Mouse (Mus musculus) heart, postnatal 0 days (tissue): ENCODE results near the gene Coro2b. TPM values are rescaled to one million over a fixed set of nuclear protein-coding genes. Genes with fewer than 3 reads are reported as not detected.

Experiments used
- ATAC-seq: fragments of 200-750 bp; cut with Nextera tagmentation; 2 replicates; pipeline ENCODE4 v1.8.0; 2017; ENCODE audit warnings: low read depth, moderate number of reproducible peaks, moderate library complexity; ENCODE audit not compliant: insufficient read depth
- DNase-seq: peaks from one replicate; pipeline ENCODE4 v3.0.0-alpha.2; 2016; ENCODE audit warnings: low spot score
- H3K27ac ChIP-seq: fragments of 300-500 bp; sonication (generic); 2 replicates; pipeline ENCODE4 v1.5.1; 2014; ENCODE audit warnings: low read depth, mild to moderate bottlenecking
- H3K27me3 ChIP-seq: fragments of 300-500 bp; sonication (generic); 2 replicates; pipeline ENCODE4 v1.6.1; 2014; ENCODE audit warnings: low read length, mixed read lengths; ENCODE audit not compliant: control insufficient read depth, insufficient read depth
- H3K36me3 ChIP-seq: fragments of 300-500 bp; sonication (generic); replicated peaks from 2 replicates; pipeline ENCODE4 v1.6.1; 2014; ENCODE audit warnings: low read length, mixed read lengths; ENCODE audit not compliant: control insufficient read depth, insufficient read depth
- H3K4me1 ChIP-seq: fragments of 300-500 bp; sonication (generic); 2 replicates; pipeline ENCODE4 v1.6.1; 2014; ENCODE audit warnings: antibody characterized with exemption; ENCODE audit not compliant: control insufficient read depth, insufficient read depth
- H3K4me2 ChIP-seq: fragments of 300-500 bp; sonication (generic); 2 replicates; pipeline ENCODE4 v1.6.1; 2014; ENCODE audit warnings: low read depth, mild to moderate bottlenecking, low read length, moderate library complexity
- H3K4me3 ChIP-seq: fragments of 300-500 bp; sonication (generic); 2 replicates; pipeline ENCODE4 v1.5.1; 2014; ENCODE audit warnings: low read depth, low read length
- H3K9ac ChIP-seq: fragments of 300-500 bp; sonication (generic); replicated peaks from 2 replicates; pipeline ENCODE4 v1.6.1; 2014; ENCODE audit warnings: low read depth, low read length, mixed read lengths
- H3K9me3 ChIP-seq: fragments of 300-500 bp; sonication (generic); replicated peaks from 2 replicates; pipeline ENCODE4 v1.6.1; 2016; ENCODE audit warnings: low read length; ENCODE audit not compliant: control insufficient read depth
- CTCF ChIP-seq: IDR thresholded peaks from 2 replicates; pipeline ENCODE4 v1.5.1; 2016; ENCODE audit warnings: antibody characterized with exemption, control low read depth, low read depth
- EP300 ChIP-seq: IDR thresholded peaks from 2 replicates; pipeline ENCODE4 v1.6.1; 2016; ENCODE audit warnings: antibody characterized with exemption, low read depth
- WGBS: fragments of 180-500 bp; shearing (Covaris S2); extraction: QIAGEN DNeasy Blood & Tissue Kit; methylation state at CpG from one replicate; pipeline ENCODE4 v1.1.7; 2014; 5-methylcytosine and 5-hydroxymethylcytosine counted together
- polyA plus RNA-seq: library from polyadenylated mRNA; unstranded; fragments of >200 nt; fragmentation: Nextera tagmentation; extraction: Ambion mirVana; gene quantifications from 2 replicates; pipeline ENCODE4 v1.2.1, GENCODE M21; 2015
- total RNA-seq: library from RNA; depleted of rRNA; stranded (reverse); fragments of >200 nt; gene quantifications from 2 replicates; pipeline ENCODE4 v1.2.3, GENCODE M21; 2014; ENCODE audit warnings: low replicate concordance

Coro2b gene
- total and polyA plus RNA-seq, 2 experiments from 2014 or later, result 5.5 to 45.9 TPM

DNA sequence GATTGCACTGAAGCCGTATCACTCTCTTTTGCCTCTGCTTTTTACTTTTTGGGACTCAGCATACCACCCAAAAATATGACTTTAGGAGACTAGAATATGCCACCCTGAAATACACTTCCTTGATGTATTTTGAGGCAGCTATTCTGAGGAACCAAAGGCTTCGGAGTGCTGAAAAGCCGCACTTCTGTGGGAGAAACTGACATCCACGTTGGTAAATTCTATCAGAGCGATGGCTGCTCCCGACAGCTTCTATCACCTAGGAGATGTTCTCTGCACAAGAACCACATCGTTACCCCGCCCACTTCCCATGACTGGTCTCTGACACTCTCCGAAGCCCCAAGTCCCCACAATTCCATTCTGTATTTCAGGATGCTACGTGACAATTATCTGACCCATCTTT, 8.0 kb upstream of the Coro2b start:
- DNase-seq (no peak), ATAC-seq (no peak)
- WGBS, result 64% methylated on average over 10 of the region's 10 CpGs
- H3K36me3 ChIP-seq, result no peaks in the 10 kb centered on the region
- TF ChIP-seq EP300, result no peak
- TF ChIP-seq CTCF, result no peak
- no peak overlapping the region for H3K4me2 ChIP-seq
- H3K4me3 ChIP-seq, result no peak overlapping the region
- 0 out of 2 replicates have a peak, but pooled peaks cover 3% of the 10 kb centered on the region for H3K27me3 ChIP-seq
- H3K4me1 ChIP-seq, result no peaks in the 10 kb centered on the region
- no peak overlapping the region for H3K27ac ChIP-seq
- no peak overlapping the region for H3K9ac ChIP-seq
- H3K9me3 ChIP-seq, result no peaks in the 10 kb centered on the region

DNA sequence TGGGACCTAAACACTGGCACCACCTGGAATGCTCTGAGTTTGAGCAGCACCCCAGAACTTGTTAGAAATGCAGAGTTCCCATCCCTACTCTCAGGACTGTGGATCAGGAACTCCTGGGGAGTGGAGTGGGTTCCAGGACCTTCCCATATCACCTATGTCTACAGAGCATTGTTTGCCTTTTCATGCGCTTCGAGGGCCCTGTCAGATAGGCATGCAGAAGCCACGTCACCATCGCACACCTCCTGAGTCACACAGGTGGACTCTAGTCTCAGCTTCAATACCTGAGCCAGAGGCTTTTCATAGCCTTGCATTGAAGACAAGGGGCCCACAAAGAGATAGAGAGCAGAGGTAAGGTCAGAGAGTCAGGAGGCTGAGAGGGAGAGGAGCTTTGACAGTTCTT, 7.0 kb upstream of the Coro2b start:
- DNase-seq (no peak), ATAC-seq (no peak)
- Histone ChIP-seq H3K27me3 (0 out of 2 replicates have a peak, but pooled peaks cover 3% of the 10 kb centered on the region), H3K4me2 (no peak overlapping the region), H3K9me3 (no peaks in the 10 kb centered on the region), H3K36me3 (no peaks in the 10 kb centered on the region), H3K27ac (no peak overlapping the region), H3K9ac (no peak overlapping the region), H3K4me3 (no peak overlapping the region), H3K4me1 (no peaks in the 10 kb centered on the region)
- TF ChIP-seq EP300, result no peak
- TF ChIP-seq CTCF, result no peak
- WGBS, result 82% methylated on average over 4 of the region's 4 CpGs

DNA sequence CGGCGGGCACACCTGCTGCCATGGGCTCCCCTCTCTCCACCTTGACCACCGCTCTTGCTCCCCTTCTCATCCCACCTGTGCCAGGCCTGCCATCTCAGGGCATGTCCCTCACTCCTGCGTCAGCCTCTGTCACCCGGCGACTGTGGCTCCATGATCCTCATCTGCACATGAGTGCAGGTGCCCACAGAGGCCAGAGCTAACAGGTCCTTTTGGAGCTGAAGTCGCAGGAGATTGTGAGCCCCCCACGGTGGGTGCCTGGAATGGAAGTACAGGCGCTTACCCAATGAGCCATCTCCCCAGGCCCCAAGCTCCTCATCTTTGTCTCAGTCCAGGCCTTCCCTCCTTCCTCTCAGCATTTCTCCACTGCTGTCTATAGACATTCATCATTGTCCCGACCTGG, 4.8 kb upstream of the Coro2b start:
- H3K4me3 ChIP-seq, result no peak overlapping the region
- H3K27ac ChIP-seq, result no peak overlapping the region
- H3K4me2 ChIP-seq, result no peak overlapping the region
- ATAC-seq, result no peak
- no peaks in the 10 kb centered on the region for H3K9me3 ChIP-seq
- no peak overlapping the region for H3K9ac ChIP-seq
- H3K36me3 ChIP-seq, result no peaks in the 10 kb centered on the region
- TF ChIP-seq EP300, result no peak
- no peak for TF ChIP-seq CTCF
- H3K4me1 ChIP-seq, result no peaks in the 10 kb centered on the region
- WGBS, result 73% methylated on average over 10 of the region's 10 CpGs
- no peak for DNase-seq
- 0 out of 2 replicates have a peak, but pooled peaks cover 3% of the 10 kb centered on the region for H3K27me3 ChIP-seq

DNA sequence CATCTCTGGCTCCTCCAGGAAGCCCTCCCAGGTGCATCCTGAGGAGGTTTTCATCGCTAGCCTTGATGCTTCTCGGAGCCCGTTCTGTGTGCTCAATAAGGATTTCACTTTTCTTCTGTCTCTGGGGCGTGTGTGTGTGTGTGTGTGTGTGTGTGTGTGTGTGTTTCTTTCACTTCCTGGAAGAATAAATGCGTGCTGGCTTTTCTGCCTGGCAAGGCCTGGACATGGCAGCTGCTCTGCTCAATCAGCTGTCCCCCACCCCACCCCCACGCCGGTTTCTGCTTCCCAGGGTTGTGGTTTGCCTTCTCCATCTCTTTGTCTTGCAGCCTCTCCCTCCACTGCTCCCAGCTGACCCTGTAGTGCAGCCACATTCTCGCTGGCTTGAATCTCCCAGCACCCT, 4.3 kb upstream of the Coro2b start:
- WGBS, result 52% methylated on average over 8 of the region's 8 CpGs
- no peak for DNase-seq

DNA sequence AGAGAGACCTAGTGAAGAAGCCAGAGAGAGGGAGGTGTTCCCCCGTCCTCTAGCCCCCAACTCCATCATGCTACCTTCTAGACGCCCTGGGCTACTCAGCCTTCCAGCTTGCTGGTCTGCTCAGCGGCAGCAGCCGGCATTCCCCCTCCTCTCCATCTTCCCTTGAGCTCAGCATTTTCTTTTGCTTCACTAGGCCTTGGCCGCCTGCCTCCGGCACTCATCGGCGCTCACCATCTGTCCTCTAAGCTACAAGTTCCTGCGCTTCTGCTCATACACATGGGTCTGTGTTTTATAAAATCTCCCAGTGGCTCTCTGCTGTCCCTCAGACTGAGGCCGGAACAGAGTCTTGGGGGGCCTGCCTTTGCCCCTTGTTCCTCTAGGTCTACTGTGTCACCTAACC, 3.9 kb upstream of the Coro2b start:
- Histone ChIP-seq H3K27me3 (0 out of 2 replicates have a peak, but pooled peaks cover 9% of the 10 kb centered on the region), H3K4me1 (no peaks in the 10 kb centered on the region), H3K4me3 (no peak overlapping the region), H3K4me2 (no peak overlapping the region), H3K27ac (no peak overlapping the region), H3K9me3 (no peaks in the 10 kb centered on the region), H3K9ac (no peak overlapping the region), H3K36me3 (no peaks in the 10 kb centered on the region)
- DNase-seq (no peak), ATAC-seq (no peak)
- WGBS, result 68% methylated on average over 10 of the region's 10 CpGs
- TF ChIP-seq EP300, result no peak
- no peak for TF ChIP-seq CTCF

More for the DNA sequence above, 4.3 kb upstream of the Coro2b start:
- Histone ChIP-seq H3K36me3 (no peaks in the 10 kb centered on the region), H3K9me3 (no peaks in the 10 kb centered on the region), H3K4me1 (no peaks in the 10 kb centered on the region), H3K27me3 (0 out of 2 replicates have a peak, but pooled peaks cover 4% of the 10 kb centered on the region), H3K4me3 (no peak overlapping the region), H3K4me2 (no peak overlapping the region), H3K9ac (no peak overlapping the region), H3K27ac (no peak overlapping the region)
- TF ChIP-seq CTCF (no peak), EP300 (no peak)
- ATAC-seq, result no peak

DNA sequence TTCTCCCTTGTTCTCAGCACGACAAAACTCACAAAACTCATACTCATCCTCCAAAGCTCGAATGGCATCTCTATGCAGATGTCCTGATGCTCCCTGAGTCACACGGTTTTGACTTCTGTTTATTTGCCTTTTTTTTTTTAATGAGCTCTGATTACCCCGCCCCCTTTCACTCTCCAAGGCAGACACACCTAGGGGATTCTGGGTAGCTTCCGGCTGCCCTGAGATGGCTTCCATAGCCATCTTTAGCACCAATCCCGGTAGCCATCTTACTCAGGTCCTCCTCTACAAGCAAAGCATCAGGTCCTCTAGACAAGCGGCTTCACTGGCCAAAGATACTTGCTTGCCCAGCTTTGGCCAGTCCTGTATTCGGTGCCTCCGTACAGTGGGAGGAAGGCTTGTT, 3.3 kb upstream of the Coro2b start:
- Histone ChIP-seq H3K27me3 (0 out of 2 replicates have a peak, but pooled peaks cover 13% of the 10 kb centered on the region), H3K27ac (no peak overlapping the region), H3K36me3 (no peaks in the 10 kb centered on the region), H3K9ac (no peak overlapping the region), H3K4me2 (no peak overlapping the region), H3K4me3 (no peak overlapping the region), H3K4me1 (no peaks in the 10 kb centered on the region), H3K9me3 (no peaks in the 10 kb centered on the region)
- DNase-seq, result no peak
- TF ChIP-seq EP300 (no peak), CTCF (no peak)
- WGBS, result 72% methylated on average over 9 of the region's 9 CpGs
- no peak for ATAC-seq
